Mouse (Mus musculus) MEL (cell line): ENCODE results near the gene Plxna4. TPM values are rescaled to one million over a fixed set of nuclear protein-coding genes. Genes with fewer than 3 reads are reported as not detected.

ENCODE experiments used
- DNase-seq: peaks from one replicate; pipeline ENCODE4 v3.0.0; 2011; ENCODE audit warnings: low read depth, low spot score
- H3K27ac ChIP-seq: 2 replicates; pipeline ENCODE4 v1.5.1; 2012; ENCODE audit warnings: low read depth, mild to moderate bottlenecking, control low read depth, low read length, moderate library complexity; ENCODE audit not compliant: control insufficient read depth
- H3K27me3 ChIP-seq, 2 experiments: fragments of 150-350 bp in 1 of 2; sonication (generic) in 1 of 2; 2 replicates each; pipeline ENCODE4 v1.6.1; 2012; ENCODE audit warnings: low read length in 2 of 2, mild to moderate bottlenecking in 2 of 2, improper control_type of control experiment in 1 of 2, moderate library complexity in 1 of 2; ENCODE audit not compliant: insufficient read depth in 2 of 2, control insufficient read depth in 1 of 2
- H3K36me3 ChIP-seq, 2 experiments: 2 replicates each; pipeline ENCODE4 v1.6.1; 2012 to 2014; ENCODE audit warnings: low read length in 2 of 2, improper control_type of control experiment in 1 of 2, inconsistent platforms in 1 of 2, mild to moderate bottlenecking in 1 of 2; ENCODE audit not compliant: insufficient read depth in 2 of 2, control insufficient read depth in 1 of 2
- H3K4me1 ChIP-seq, 2 experiments: fragments of 150-350 bp in 1 of 2; sonication (generic) in 1 of 2; 2 replicates each; pipeline ENCODE4 v1.6.1; 2012; ENCODE audit warnings: low read length in 2 of 2, improper control_type of control experiment in 1 of 2, mild to moderate bottlenecking in 1 of 2; ENCODE audit not compliant: insufficient read depth in 2 of 2, control insufficient read depth in 1 of 2
- H3K4me3 ChIP-seq, 2 experiments: fragments of 150-350 bp in 1 of 2; sonication (generic) in 1 of 2; 2 replicates each; pipeline ENCODE4 v1.5.1; 2012; ENCODE audit warnings: low read depth in 2 of 2, low read length in 2 of 2, mild to moderate bottlenecking in 2 of 2, moderate library complexity in 2 of 2, control low read depth in 1 of 2, improper control_type of control experiment in 1 of 2; ENCODE audit not compliant: control insufficient read depth in 1 of 2, insufficient read depth in 1 of 2
- H3K79me2 ChIP-seq: 2 replicates; pipeline ENCODE4 v1.6.1; 2012; ENCODE audit warnings: mild to moderate bottlenecking, low read length, moderate library complexity; ENCODE audit not compliant: control insufficient read depth, poor library complexity, insufficient read depth
- H3K9ac ChIP-seq: 2 replicates; pipeline ENCODE4 v1.6.1; 2012; ENCODE audit warnings: low read depth, mild to moderate bottlenecking, control low read depth, low read length, moderate library complexity; ENCODE audit not compliant: control insufficient read depth, poor library complexity, severe bottlenecking
- H3K9me3 ChIP-seq: fragments of 150-350 bp; sonication (generic); replicated peaks from 2 replicates; pipeline ENCODE4 v1.6.1; 2012; ENCODE audit warnings: mild to moderate bottlenecking, low read length, improper control_type of control experiment, moderate library complexity; ENCODE audit not compliant: insufficient read depth
- BHLHE40 ChIP-seq: IDR thresholded peaks from 2 replicates; pipeline ENCODE4 v1.6.1; 2012; ENCODE audit warnings: low read depth, mild to moderate bottlenecking, inconsistent platforms, low read length, improper control_type of control experiment, borderline replicate concordance
- CTCF ChIP-seq, 3 experiments: IDR thresholded peaks in 2 of 3; conservative IDR thresholded peaks in 1 of 3; 2 replicates each; pipeline ENCODE4 v1.5.1; 2011 to 2012; ENCODE audit warnings: low read length in 3 of 3, low read depth in 2 of 3, mild to moderate bottlenecking in 2 of 3, improper control_type of control experiment in 1 of 3, inconsistent platforms in 1 of 3, mixed read lengths in 1 of 3, moderate library complexity in 1 of 3; ENCODE audit not compliant: control insufficient read depth in 1 of 3, insufficient read depth in 1 of 3, poor library complexity in 1 of 3, severe bottlenecking in 1 of 3
- E2F4 ChIP-seq: IDR thresholded peaks from 2 replicates; pipeline ENCODE4 v1.6.1; 2011; ENCODE audit warnings: low read depth, low read length, improper control_type of control experiment, borderline replicate concordance
- EP300 ChIP-seq, 2 experiments: IDR thresholded peaks; 2 replicates each; pipeline ENCODE4 v1.6.1; 2011; ENCODE audit warnings: improper control_type of control experiment in 2 of 2, low read length in 2 of 2, low read depth in 1 of 2, mild to moderate bottlenecking in 1 of 2
- ETS1 ChIP-seq: IDR thresholded peaks from 2 replicates; pipeline ENCODE4 v1.6.1; 2012; ENCODE audit warnings: low read depth, mild to moderate bottlenecking, inconsistent platforms, low read length, improper control_type of control experiment, moderate library complexity
- HCFC1 ChIP-seq: IDR thresholded peaks from 2 replicates; pipeline ENCODE4 v1.6.1; 2012; ENCODE audit warnings: low read depth, mild to moderate bottlenecking, inconsistent platforms, low read length, improper control_type of control experiment, moderate library complexity
- JUND ChIP-seq: IDR thresholded peaks from 2 replicates; pipeline ENCODE4 v1.6.1; 2011; ENCODE audit warnings: low read depth, mild to moderate bottlenecking, improper control_type of control experiment, low read length
- KAT2A ChIP-seq: conservative IDR thresholded peaks from 2 replicates; pipeline ENCODE4 v1.6.1; 2012; ENCODE audit warnings: low read depth, low read length, improper control_type of control experiment, inconsistent platforms
- MAFK ChIP-seq: IDR thresholded peaks from 2 replicates; pipeline ENCODE4 v1.6.1; 2011; ENCODE audit warnings: low read depth, mild to moderate bottlenecking, low read length, improper control_type of control experiment, borderline replicate concordance
- MAX ChIP-seq: IDR thresholded peaks from 2 replicates; pipeline ENCODE4 v1.6.1; 2011; ENCODE audit warnings: low read length, improper control_type of control experiment
- MXI1 ChIP-seq: IDR thresholded peaks from 2 replicates; pipeline ENCODE4 v1.6.1; 2011; ENCODE audit warnings: mild to moderate bottlenecking, low read depth, low read length, improper control_type of control experiment
- POLR2A ChIP-seq, 2 experiments: IDR thresholded peaks; 2 replicates each; pipeline ENCODE4 v1.6.1; 2011 to 2012; ENCODE audit warnings: low read length in 2 of 2, mild to moderate bottlenecking in 2 of 2, control low read depth in 1 of 2, improper control_type of control experiment in 1 of 2, low read depth in 1 of 2, moderate library complexity in 1 of 2; ENCODE audit not compliant: control insufficient read depth in 1 of 2, insufficient read depth in 1 of 2, poor library complexity in 1 of 2
- RAD21 ChIP-seq: IDR thresholded peaks from 2 replicates; pipeline ENCODE4 v1.6.1; 2011; ENCODE audit warnings: mild to moderate bottlenecking, low read depth, low read length, improper control_type of control experiment
- SMC3 ChIP-seq: IDR thresholded peaks from 2 replicates; pipeline ENCODE4 v1.6.1; 2011; ENCODE audit warnings: low read depth, low read length, improper control_type of control experiment
- TCF12 ChIP-seq: IDR thresholded peaks from 2 replicates; pipeline ENCODE4 v1.6.1; 2014; ENCODE audit warnings: low read depth, mild to moderate bottlenecking, inconsistent platforms, low read length, improper control_type of control experiment, moderate library complexity
- UBTF ChIP-seq: IDR thresholded peaks from 2 replicates; pipeline ENCODE4 v1.6.1; 2012; ENCODE audit warnings: low read depth, mild to moderate bottlenecking, inconsistent platforms, low read length, improper control_type of control experiment, moderate library complexity, borderline replicate concordance; ENCODE audit not compliant: insufficient read depth
- USF1 ChIP-seq: IDR thresholded peaks from 2 replicates; pipeline ENCODE4 v1.6.1; 2014; ENCODE audit warnings: low read depth, mild to moderate bottlenecking, inconsistent platforms, low read length, improper control_type of control experiment, moderate library complexity
- ZC3H11A ChIP-seq: IDR thresholded peaks from 2 replicates; pipeline ENCODE4 v1.6.1; 2012; ENCODE audit warnings: low read depth, mild to moderate bottlenecking, inconsistent platforms, low read length, improper control_type of control experiment
- ZKSCAN1 ChIP-seq: IDR thresholded peaks from 2 replicates; pipeline ENCODE4 v1.6.1; 2012; ENCODE audit warnings: low read depth, mild to moderate bottlenecking, inconsistent platforms, low read length, improper control_type of control experiment, moderate library complexity
- polyA plus RNA-seq, 2 experiments: library from polyadenylated mRNA; stranded (reverse) in 1 of 2; unstranded in 1 of 2; fragments of >175 nt in 1 of 2; fragments of >200 nt in 1 of 2; gene quantifications; 2 replicates each; pipeline versions ENCODE4 v1.2.1 to v1.2.4; 2012; ENCODE audit warnings: low replicate concordance in 2 of 2, low read depth in 1 of 2; ENCODE audit not compliant: insufficient read length in 2 of 2, insufficient read depth in 1 of 2, missing spikeins in 1 of 2
- total RNA-seq: library from RNA; depleted of rRNA; stranded (reverse); fragments of 300-350 nt; gene quantifications from 2 replicates; pipeline ENCODE4 v1.2.3, GENCODE M21; 2012

The Plxna4 gene
- total and polyA plus RNA-seq, 3 experiments: 0.01 TPM; not detected in 2

- Histone ChIP-seq H3K36me3 (no peaks in the 10 kb centered on the region), H3K4me3 (no peak overlapping the region), H3K9me3 (no peaks in the 10 kb centered on the region), H3K27me3 (no peaks in the 10 kb centered on the region), H3K79me2 (no peaks in the 10 kb centered on the region), H3K4me1 (no peaks in the 10 kb centered on the region), H3K9ac (no peak overlapping the region), H3K27ac (no peak overlapping the region)
- TF ChIP-seq USF1 (no peak), MAX (no peak)
- no peak for DNase-seq
These were observed 77.1 kb downstream of the Plxna4 start for GRCm38 (mm10) chr6:32510924-32511323.

- no peaks in the 10 kb centered on the region for H3K9me3 ChIP-seq
- no peak for TF ChIP-seq POLR2A (IDR thresholded peaks at IDR 0.05; ENCODE audit: control insufficient read depth in 1 of 2, insufficient read depth in 1 of 2, low read depth in 1 of 2, low read length in 2 of 2, poor library complexity in 1 of 2)
- no peak for TF ChIP-seq EP300 (IDR thresholded peaks at IDR 0.05; ENCODE audit: low read depth in 1 of 2, low read length in 2 of 2)
- TF ChIP-seq HCFC1: no peak
- TF ChIP-seq KAT2A: no peak
- no peaks in the 10 kb centered on the region for H3K79me2 ChIP-seq
- no peaks in the 10 kb centered on the region for H3K4me1 ChIP-seq
- H3K27me3 ChIP-seq: no peaks in the 10 kb centered on the region
- H3K4me3 ChIP-seq: no peak overlapping the region
- H3K36me3 ChIP-seq: no peaks in the 10 kb centered on the region
- no peak overlapping the region for H3K9ac ChIP-seq
- no peak overlapping the region for H3K27ac ChIP-seq
- no peak for DNase-seq
These were observed 77.5 kb downstream of the Plxna4 start for GRCm38 (mm10) chr6:32510491-32510890.

DNA sequence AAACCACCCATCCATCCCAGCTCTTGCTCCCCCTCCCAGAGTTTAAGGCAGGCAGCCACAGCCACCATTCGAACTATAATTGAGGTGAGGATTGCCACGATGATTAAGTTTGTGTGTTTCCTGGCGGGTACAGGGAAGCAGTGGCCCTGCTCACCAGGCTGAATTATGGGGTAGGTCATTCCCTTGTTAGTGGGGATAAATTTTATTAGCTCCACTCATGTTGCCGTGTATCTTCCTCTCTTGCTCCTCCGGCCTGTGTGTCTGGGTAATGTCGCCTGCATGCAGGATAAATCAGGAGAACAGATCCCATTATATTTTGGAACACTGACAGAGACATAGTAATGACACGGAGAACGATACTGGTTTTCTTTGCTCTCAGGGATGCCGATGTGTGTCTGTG, 78.9 kb downstream of the Plxna4 start:
- Histone ChIP-seq H3K9ac (no peak overlapping the region), H3K79me2 (no peaks in the 10 kb centered on the region), H3K4me3 (no peak overlapping the region), H3K9me3 (no peaks in the 10 kb centered on the region), H3K27me3 (no peaks in the 10 kb centered on the region), H3K27ac (no peak overlapping the region), H3K4me1 (no peaks in the 10 kb centered on the region), H3K36me3 (no peaks in the 10 kb centered on the region)
- TF ChIP-seq POLR2A (IDR thresholded peaks at IDR 0.05; ENCODE audit: control insufficient read depth in 1 of 2, insufficient read depth in 1 of 2, low read depth in 1 of 2, low read length in 2 of 2, poor library complexity in 1 of 2): no peak
- no peak for TF ChIP-seq UBTF
- TF ChIP-seq MAX: no peak
- no peak for TF ChIP-seq MAFK
- no peak for TF ChIP-seq ETS1
- TF ChIP-seq E2F4: no peak
- no peak for TF ChIP-seq MXI1
- no peak for TF ChIP-seq RAD21
- TF ChIP-seq ZC3H11A: no peak
- TF ChIP-seq TCF12: no peak
- no peak for TF ChIP-seq BHLHE40
- no peak for TF ChIP-seq JUND
- no peak for TF ChIP-seq HCFC1
- TF ChIP-seq CTCF (IDR thresholded peaks at IDR 0.05 in 2 of 3, conservative IDR thresholded peaks at IDR 0.05 in 1 of 3; ENCODE audit: control insufficient read depth in 1 of 3, insufficient read depth in 1 of 3, low read depth in 2 of 3, low read length in 3 of 3, poor library complexity in 1 of 3, severe bottlenecking in 1 of 3): no peak
- no peak for TF ChIP-seq ZKSCAN1
- TF ChIP-seq SMC3: no peak
- no peak for DNase-seq
